Mouse (Mus musculus) hindbrain, embryonic 16.5 days (tissue): ENCODE data around the gene Shmt2. TPM values are rescaled to one million over a fixed set of nuclear protein-coding genes. Genes with fewer than 3 reads are reported as not detected.

Experiments used
- ATAC-seq: fragments of 200-750 bp; cut with Nextera tagmentation; 2 replicates; pipeline ENCODE4 v1.8.0; 2017; ENCODE audit warnings: moderate TSS enrichment, moderate library complexity
- H3K27ac ChIP-seq: fragments of 300-500 bp; sonication (generic); 2 replicates; pipeline ENCODE4 v1.5.1; 2014; ENCODE audit warnings: low read depth, mild to moderate bottlenecking, control low read depth, low read length, moderate library complexity
- H3K27me3 ChIP-seq: fragments of 300-500 bp; sonication (generic); replicated peaks from 2 replicates; pipeline ENCODE4 v1.6.1; 2014; ENCODE audit warnings: low read length; ENCODE audit not compliant: control insufficient read depth, insufficient read depth
- H3K36me3 ChIP-seq: fragments of 300-500 bp; sonication (generic); 2 replicates; pipeline ENCODE4 v1.6.1; 2014; ENCODE audit warnings: mild to moderate bottlenecking, low read length, moderate library complexity, mixed read lengths; ENCODE audit not compliant: control insufficient read depth, insufficient read depth
- H3K4me1 ChIP-seq: fragments of 300-500 bp; sonication (generic); 2 replicates; pipeline ENCODE4 v1.6.1; 2014; ENCODE audit warnings: low read depth, low read length; ENCODE audit not compliant: control insufficient read depth, insufficient read depth
- H3K4me2 ChIP-seq: fragments of 300-500 bp; sonication (generic); 2 replicates; pipeline ENCODE4 v1.6.1; 2014; ENCODE audit warnings: mild to moderate bottlenecking, low read length, control low read depth, moderate library complexity
- H3K4me3 ChIP-seq: fragments of 300-500 bp; sonication (generic); 2 replicates; pipeline ENCODE4 v1.5.1; 2014; ENCODE audit warnings: mild to moderate bottlenecking, low read length, control low read depth, moderate library complexity
- H3K9ac ChIP-seq: fragments of 300-500 bp; sonication (generic); 2 replicates; pipeline ENCODE4 v1.6.1; 2014; ENCODE audit warnings: low read depth, mild to moderate bottlenecking, control low read depth, low read length, moderate library complexity
- H3K9me3 ChIP-seq: fragments of 300-500 bp; sonication (generic); 2 replicates; pipeline ENCODE4 v1.6.1; 2014; ENCODE audit warnings: mild to moderate bottlenecking, low read length, moderate library complexity; ENCODE audit not compliant: control insufficient read depth
- WGBS: fragments of 180-500 bp; shearing (Covaris S2); extraction: QIAGEN DNeasy Blood & Tissue Kit; methylation state at CpG from one replicate; pipeline ENCODE4 v1.1.7; 2014; 5-methylcytosine and 5-hydroxymethylcytosine counted together
- polyA plus RNA-seq: library from polyadenylated mRNA; unstranded; fragments of >200 nt; fragmentation: Nextera tagmentation; extraction: Ambion mirVana; gene quantifications from 2 replicates; pipeline ENCODE4 v1.2.1, GENCODE M21; 2015

The Shmt2 gene
- polyA plus RNA-seq, 1 experiment from 2014 or later: 52.8 TPM

- Histone ChIP-seq H3K9ac (no peak overlapping the region), H3K4me2 (no peak overlapping the region), H3K4me1 (no peaks in the 10 kb centered on the region), H3K9me3 (no peaks in the 10 kb centered on the region), H3K4me3 (no peak overlapping the region), H3K27ac (no peak overlapping the region), H3K27me3 (no peaks in the 10 kb centered on the region), H3K36me3 (peaks cover 91% of the 10 kb centered on the region)
- ATAC-seq: no peak; the same call in 1 of the 2 replicates
- WGBS: 63% methylated on average over 18 of the region's 18 CpGs
Observed at GRCm38 (mm10) chr10:127555703-127556102, 33.5 kb upstream of the Shmt2 start.

- Histone ChIP-seq H3K27ac (no peak overlapping the region), H3K9ac (peak overlapping the region; percentile 11; the same call in 1 of the 2 replicates), H3K4me3 (no peak overlapping the region), H3K9me3 (no peaks in the 10 kb centered on the region), H3K4me1 (no peaks in the 10 kb centered on the region), H3K4me2 (no peak overlapping the region), H3K27me3 (no peaks in the 10 kb centered on the region), H3K36me3 (peaks cover 80% of the 10 kb centered on the region)
- ATAC-seq: no peak
- 88% methylated on average over 17 of the region's 17 CpGs for WGBS
Observed at GRCm38 (mm10) chr10:127549892-127550291, 27.6 kb upstream of the Shmt2 start.

GRCm38 (mm10) chr10:127548236-127548635, 26.0 kb upstream of the Shmt2 start:
- WGBS: 88% methylated on average over 15 of the region's 15 CpGs
- no peak overlapping the region for H3K9ac ChIP-seq
- H3K4me3 ChIP-seq: no peak overlapping the region
- ATAC-seq: no peak
- no peaks in the 10 kb centered on the region for H3K27me3 ChIP-seq
- H3K9me3 ChIP-seq: no peaks in the 10 kb centered on the region
- no peaks in the 10 kb centered on the region for H3K4me1 ChIP-seq
- H3K36me3 ChIP-seq: peaks cover 74% of the 10 kb centered on the region
- H3K27ac ChIP-seq: no peak overlapping the region
- H3K4me2 ChIP-seq: no peak overlapping the region

GRCm38 (mm10) chr10:127546505-127546904, 24.3 kb upstream of the Shmt2 start:
- H3K9me3 ChIP-seq: no peaks in the 10 kb centered on the region
- ATAC-seq: no peak
- H3K27ac ChIP-seq: no peak overlapping the region
- peaks cover 8% of the 10 kb centered on the region; the same call in 1 of the 2 replicates for H3K4me1 ChIP-seq
- peaks cover 71% of the 10 kb centered on the region for H3K36me3 ChIP-seq
- H3K4me3 ChIP-seq: no peak overlapping the region
- WGBS: 93% methylated on average over 7 of the region's 7 CpGs
- H3K4me2 ChIP-seq: no peak overlapping the region
- H3K9ac ChIP-seq: no peak overlapping the region
- no peaks in the 10 kb centered on the region for H3K27me3 ChIP-seq

GRCm38 (mm10) chr10:127544375-127544774, 22.1 kb upstream of the Shmt2 start:
- Histone ChIP-seq H3K27me3 (no peaks in the 10 kb centered on the region), H3K4me1 (peaks cover 8% of the 10 kb centered on the region; the same call in 1 of the 2 replicates), H3K36me3 (peaks cover 68% of the 10 kb centered on the region), H3K4me3 (no peak overlapping the region), H3K9me3 (no peaks in the 10 kb centered on the region), H3K9ac (no peak overlapping the region), H3K4me2 (no peak overlapping the region), H3K27ac (no peak overlapping the region)
- no peak for ATAC-seq
- 93% methylated on average over 20 of the region's 20 CpGs for WGBS

- Histone ChIP-seq H3K9ac (no peak overlapping the region), H3K4me3 (no peak overlapping the region), H3K9me3 (no peaks in the 10 kb centered on the region), H3K27ac (no peak overlapping the region), H3K4me1 (peaks cover 8% of the 10 kb centered on the region; the same call in 1 of the 2 replicates), H3K27me3 (no peaks in the 10 kb centered on the region), H3K4me2 (no peak overlapping the region), H3K36me3 (peaks cover 66% of the 10 kb centered on the region)
- no peak for ATAC-seq
- WGBS: 79% methylated on average over 3 of the region's 3 CpGs
Observed at GRCm38 (mm10) chr10:127543916-127544315, 21.7 kb upstream of the Shmt2 start.

GRCm38 (mm10) chr10:127542720-127543119, 20.5 kb upstream of the Shmt2 start:
- Histone ChIP-seq H3K9ac (no peak overlapping the region; the same call in 1 of the 2 replicates), H3K27me3 (no peaks in the 10 kb centered on the region), H3K9me3 (no peaks in the 10 kb centered on the region), H3K27ac (peak overlapping the region; percentile 36; the same call in 1 of the 2 replicates), H3K36me3 (peaks cover 58% of the 10 kb centered on the region), H3K4me2 (no peak overlapping the region), H3K4me1 (peaks cover 9% of the 10 kb centered on the region), H3K4me3 (no peak overlapping the region)
- ATAC-seq: no peak
- WGBS: 21% methylated on average over 6 of the region's 6 CpGs

- Histone ChIP-seq H3K4me2 (no peak overlapping the region), H3K27ac (0 out of 2 replicates have a peak overlapping the region, but pooled peaks have one; percentile 36), H3K4me3 (no peak overlapping the region), H3K9me3 (no peaks in the 10 kb centered on the region), H3K36me3 (peaks cover 56% of the 10 kb centered on the region), H3K4me1 (peaks cover 12% of the 10 kb centered on the region), H3K27me3 (no peaks in the 10 kb centered on the region), H3K9ac (peak overlapping the region; percentile 14; the same call in 1 of the 2 replicates)
- 48% methylated on average over 13 of the region's 13 CpGs for WGBS
- 0 out of 2 replicates have a peak, but pooled peaks have one; percentile 13 for ATAC-seq
Observed at GRCm38 (mm10) chr10:127542084-127542483, 19.8 kb upstream of the Shmt2 start.

- Histone ChIP-seq H3K9ac (no peak overlapping the region), H3K36me3 (peaks cover 56% of the 10 kb centered on the region), H3K27ac (no peak overlapping the region), H3K27me3 (no peaks in the 10 kb centered on the region), H3K4me3 (no peak overlapping the region), H3K4me1 (peaks cover 18% of the 10 kb centered on the region), H3K9me3 (no peaks in the 10 kb centered on the region), H3K4me2 (no peak overlapping the region)
- 95% methylated on average over 8 of the region's 8 CpGs for WGBS
- ATAC-seq: no peak
Observed at GRCm38 (mm10) chr10:127541510-127541909, 19.3 kb upstream of the Shmt2 start.
